Mouse (Mus musculus) limb, embryonic 13.5 days (tissue): ENCODE data around the gene Actl6a. TPM values are rescaled to one million over a fixed set of nuclear protein-coding genes. Genes with fewer than 3 reads are reported as not detected.
"Not testable (repeated sequence)": the region's sequence is repeated elsewhere in the genome, so short reads cannot be mapped to it uniquely, and the experiment has no call there.

ENCODE experiments used
- ATAC-seq: fragments of 200-750 bp; cut with Nextera tagmentation; 2 replicates; pipeline ENCODE4 v1.8.0; 2017; ENCODE audit warnings: low read depth, moderate number of reproducible peaks, moderate TSS enrichment; ENCODE audit not compliant: low FRiP score
- H3K27ac ChIP-seq: fragments of 300-500 bp; sonication (generic); 2 replicates; pipeline ENCODE4 v1.5.1; 2015; ENCODE audit warnings: inconsistent platforms, mild to moderate bottlenecking, moderate library complexity
- H3K27me3 ChIP-seq: fragments of 300-500 bp; sonication (generic); 2 replicates; pipeline ENCODE4 v1.6.1; 2015; ENCODE audit warnings: mild to moderate bottlenecking, inconsistent platforms
- H3K36me3 ChIP-seq: fragments of 300-500 bp; sonication (generic); 2 replicates; pipeline ENCODE4 v1.6.1; 2015; ENCODE audit warnings: inconsistent platforms, mild to moderate bottlenecking, moderate library complexity
- H3K4me1 ChIP-seq: fragments of 300-500 bp; sonication (generic); 2 replicates; pipeline ENCODE4 v1.6.1; 2015; ENCODE audit warnings: inconsistent platforms
- H3K4me2 ChIP-seq: fragments of 300-500 bp; sonication (generic); replicated peaks from 2 replicates; pipeline ENCODE4 v1.6.1; 2015; ENCODE audit warnings: inconsistent platforms, mild to moderate bottlenecking, moderate library complexity
- H3K4me3 ChIP-seq: fragments of 300-500 bp; sonication (generic); 2 replicates; pipeline ENCODE4 v1.5.1; 2015; ENCODE audit warnings: moderate library complexity, mild to moderate bottlenecking, inconsistent platforms
- H3K9ac ChIP-seq: fragments of 300-500 bp; sonication (generic); 2 replicates; pipeline ENCODE4 v1.6.1; 2015; ENCODE audit warnings: mild to moderate bottlenecking, inconsistent platforms
- H3K9me3 ChIP-seq: fragments of 300-500 bp; sonication (generic); 2 replicates; pipeline ENCODE4 v1.6.1; 2016; ENCODE audit warnings: inconsistent platforms
- WGBS: fragments of 180-500 bp; shearing (Covaris S2); methylation state at CpG from one replicate; pipeline ENCODE4 v1.1.7; 2015; 5-methylcytosine and 5-hydroxymethylcytosine counted together
- polyA plus RNA-seq: library from polyadenylated mRNA; unstranded; fragments of >200 nt; fragmentation: Nextera tagmentation; extraction: Ambion mirVana; gene quantifications from 2 replicates; pipeline ENCODE4 v1.2.1, GENCODE M21; 2015

The Actl6a gene
- polyA plus RNA-seq, 1 experiment from 2014 or later, result 167 TPM

DNA sequence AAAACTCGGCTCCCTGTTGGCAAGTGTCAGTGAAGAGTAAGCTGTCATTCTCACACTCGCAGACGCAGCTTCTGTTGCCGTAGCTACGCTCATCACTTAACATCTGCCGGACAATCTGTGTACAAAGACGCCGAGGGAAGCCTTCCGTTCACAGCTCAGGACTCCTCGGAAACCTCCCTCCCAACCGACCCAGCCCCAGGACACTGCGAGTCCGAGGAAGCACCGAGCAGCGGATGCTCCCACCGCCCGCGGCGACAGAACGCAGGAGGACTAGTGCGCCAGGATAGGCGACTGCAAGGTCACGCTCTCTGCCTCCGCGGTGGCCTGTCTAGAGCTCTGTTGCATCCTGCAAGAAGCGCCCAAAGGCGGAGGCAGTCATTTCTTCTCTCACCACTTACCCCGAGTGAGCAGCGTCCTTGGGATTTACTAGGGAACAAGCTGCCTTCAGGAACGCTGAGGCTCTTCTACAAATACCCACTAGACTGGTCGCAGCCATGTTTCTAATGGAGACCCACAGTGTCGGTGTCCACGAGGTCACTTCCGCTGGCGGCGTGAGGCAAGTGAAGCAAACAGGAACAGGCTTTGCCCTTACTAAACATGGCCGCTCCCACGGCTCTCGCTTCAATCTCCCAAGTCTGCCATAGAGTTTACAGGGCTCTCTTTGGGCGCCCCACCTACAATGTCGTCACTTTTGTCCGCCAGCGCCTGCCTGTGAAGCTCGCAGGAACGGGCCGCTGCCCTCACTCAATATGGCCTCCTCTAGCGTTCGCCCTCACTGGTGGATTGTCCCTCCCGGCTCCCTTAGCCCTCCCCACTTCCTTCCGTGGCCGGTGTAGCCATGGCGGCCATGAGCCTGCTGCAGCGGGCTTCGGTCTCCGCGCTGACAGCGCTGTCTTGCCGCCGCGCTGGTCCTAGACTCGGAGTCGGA, 30.4 kb downstream of the Actl6a start, which contains the start of gene Ndufb5:
Gene Ndufb5 (plus strand): TSS at position 747 of the 928 bp plus-strand sequence.
- no peaks in the 10 kb centered on the region for H3K9me3 ChIP-seq
- H3K4me3 ChIP-seq, result peak within 1 kb of the TSS; percentile 90
- peaks cover 37% of the 10 kb centered on the region for H3K36me3 ChIP-seq
- H3K4me2 ChIP-seq, result peak within 1 kb of the TSS; percentile 74
- H3K27ac ChIP-seq, result peak within 1 kb of the TSS; percentile 70; the same call in 1 of the 2 replicates
- peak within 1 kb of the TSS; percentile 90 for H3K9ac ChIP-seq
- H3K4me1 ChIP-seq, result peaks cover 19% of the 10 kb centered on the region
- no peaks in the 10 kb centered on the region for H3K27me3 ChIP-seq
- peak; percentile 98 for ATAC-seq
- under 1% methylated on average over 62 of the region's 62 CpGs for WGBS

DNA sequence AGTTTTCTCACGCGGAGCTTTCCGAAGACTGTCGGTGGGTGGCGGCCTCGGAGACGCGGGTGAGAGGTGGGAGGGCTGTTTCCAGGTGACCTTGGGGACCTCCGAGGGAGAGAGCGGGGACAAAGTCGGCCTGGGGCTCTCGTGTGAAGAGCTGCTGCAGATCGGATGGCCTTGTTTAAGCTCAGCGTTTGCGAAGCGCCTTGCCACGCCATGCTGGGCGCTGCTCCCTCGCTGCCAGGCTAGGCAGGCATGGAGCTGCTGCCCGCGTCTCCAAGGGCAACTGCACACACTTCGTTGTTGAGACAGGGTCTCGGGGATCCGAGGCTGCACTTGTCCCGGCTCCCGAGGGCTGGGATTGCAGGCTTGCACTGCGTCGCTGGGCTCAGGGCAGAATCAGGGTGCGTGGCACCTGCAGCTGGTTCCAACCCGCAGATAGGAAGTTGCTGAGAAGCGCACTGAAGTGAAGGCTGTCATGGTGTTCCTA, 31.1 kb downstream of the Actl6a start, which contains the start of gene Mrpl47:
Gene Mrpl47 (minus strand): TSS at position 434 of the 484 bp plus-strand sequence.
- H3K36me3 ChIP-seq, result peaks cover 35% of the 10 kb centered on the region
- peak within 1 kb of the TSS; percentile 74 for H3K4me2 ChIP-seq
- WGBS, result under 1% methylated on average over 31 of the region's 31 CpGs
- H3K27me3 ChIP-seq, result no peaks in the 10 kb centered on the region
- H3K9ac ChIP-seq, result peak within 1 kb of the TSS; percentile 90
- peak; percentile 58 for ATAC-seq
- no peaks in the 10 kb centered on the region for H3K9me3 ChIP-seq
- H3K4me3 ChIP-seq, result peak within 1 kb of the TSS; percentile 90
- peak within 1 kb of the TSS; percentile 70; the same call in 1 of the 2 replicates for H3K27ac ChIP-seq
- peaks cover 19% of the 10 kb centered on the region for H3K4me1 ChIP-seq

DNA sequence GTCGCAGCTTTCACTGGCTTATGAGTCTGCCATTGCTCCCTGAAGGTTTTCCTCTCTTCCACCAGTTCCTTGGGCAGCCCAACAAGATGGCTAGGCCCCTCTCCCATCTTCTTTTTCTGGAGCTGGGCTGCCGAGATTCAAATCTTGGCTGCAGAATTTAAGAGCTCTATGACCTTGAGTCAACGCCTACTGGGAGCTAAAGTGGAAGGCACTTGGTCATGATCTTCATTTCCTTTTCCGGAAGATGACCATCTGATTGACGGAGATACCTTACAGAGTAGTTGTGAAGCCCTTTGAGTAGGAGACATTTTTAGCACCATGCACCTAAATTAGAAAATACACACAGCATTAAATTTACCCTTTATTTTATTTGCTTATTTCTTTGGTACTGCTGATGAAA, 32.5 kb downstream of the Actl6a start:
- Histone ChIP-seq H3K9ac (no peak overlapping the region), H3K9me3 (no peaks in the 10 kb centered on the region), H3K4me2 (peak overlapping the region; percentile 74; the same call in 1 of the 2 replicates), H3K27ac (no peak overlapping the region), H3K4me3 (peak overlapping the region; percentile 90; the same call in 1 of the 2 replicates), H3K4me1 (peaks cover 19% of the 10 kb centered on the region), H3K36me3 (peaks cover 35% of the 10 kb centered on the region), H3K27me3 (no peaks in the 10 kb centered on the region)
- no peak for ATAC-seq
- WGBS, result 96% methylated on average over 5 of the region's 5 CpGs

DNA sequence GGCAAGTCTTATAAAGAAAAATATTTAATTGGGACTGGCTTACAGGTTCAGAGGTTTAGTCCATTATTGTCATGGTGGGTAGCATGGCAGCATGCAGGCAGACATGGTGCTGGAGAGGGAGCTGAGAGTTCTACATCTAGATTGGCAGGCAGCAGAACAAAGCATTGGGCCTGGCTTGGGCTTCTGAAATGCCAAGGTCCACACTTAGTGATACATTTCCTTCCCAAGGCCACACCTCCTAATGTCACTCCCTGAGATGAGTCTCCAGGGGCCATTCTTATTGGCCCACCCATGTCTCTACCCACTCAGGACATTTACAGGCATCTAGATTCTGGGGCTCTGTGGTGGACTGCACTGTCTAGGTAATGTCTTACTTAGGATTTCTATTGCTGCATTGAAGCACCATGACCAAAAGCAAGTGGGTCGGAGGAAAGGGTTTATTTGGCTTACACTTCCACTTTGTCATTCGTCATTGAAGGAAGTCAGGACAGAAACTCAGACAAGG, 36.2 kb downstream of the Actl6a start:
- no peaks in the 10 kb centered on the region for H3K27me3 ChIP-seq
- no peak overlapping the region for H3K9ac ChIP-seq
- H3K36me3 ChIP-seq, result peaks cover 60% of the 10 kb centered on the region
- H3K9me3 ChIP-seq, result no peaks in the 10 kb centered on the region
- no peak overlapping the region for H3K27ac ChIP-seq
- peaks cover 12% of the 10 kb centered on the region for H3K4me1 ChIP-seq
- H3K4me2 ChIP-seq, result no peak overlapping the region
- H3K4me3 ChIP-seq, result no peak overlapping the region
- 93% methylated on average over 2 of the region's 2 CpGs for WGBS
- no peak for ATAC-seq

DNA sequence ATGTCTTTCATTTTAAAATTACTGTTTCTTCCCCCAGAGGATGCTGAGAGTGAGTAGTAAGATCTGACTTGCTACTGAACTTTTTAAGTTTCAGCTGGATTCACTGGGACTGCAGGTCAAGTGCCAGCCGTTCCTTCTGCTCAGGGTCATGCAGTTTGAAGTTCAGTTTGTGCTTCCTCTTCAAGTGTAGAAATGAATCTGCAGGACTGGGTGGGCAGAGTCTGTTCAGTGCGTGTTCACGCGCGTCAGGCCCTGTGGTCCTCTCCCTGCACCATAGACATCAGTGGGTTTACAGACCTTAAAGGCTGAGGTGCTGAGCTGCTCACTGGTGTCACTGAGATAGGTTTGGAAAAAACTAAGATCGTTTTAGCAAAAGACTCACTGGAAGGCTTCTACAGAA, 38.9 kb downstream of the Actl6a start:
- 91% methylated on average over 6 of the region's 6 CpGs for WGBS
- Histone ChIP-seq H3K4me2 (no peak overlapping the region), H3K27ac (no peak overlapping the region), H3K36me3 (peaks cover 76% of the 10 kb centered on the region), H3K27me3 (no peaks in the 10 kb centered on the region), H3K4me3 (no peak overlapping the region), H3K9me3 (no peaks in the 10 kb centered on the region), H3K9ac (no peak overlapping the region), H3K4me1 (no peaks in the 10 kb centered on the region)
- ATAC-seq, result no peak

DNA sequence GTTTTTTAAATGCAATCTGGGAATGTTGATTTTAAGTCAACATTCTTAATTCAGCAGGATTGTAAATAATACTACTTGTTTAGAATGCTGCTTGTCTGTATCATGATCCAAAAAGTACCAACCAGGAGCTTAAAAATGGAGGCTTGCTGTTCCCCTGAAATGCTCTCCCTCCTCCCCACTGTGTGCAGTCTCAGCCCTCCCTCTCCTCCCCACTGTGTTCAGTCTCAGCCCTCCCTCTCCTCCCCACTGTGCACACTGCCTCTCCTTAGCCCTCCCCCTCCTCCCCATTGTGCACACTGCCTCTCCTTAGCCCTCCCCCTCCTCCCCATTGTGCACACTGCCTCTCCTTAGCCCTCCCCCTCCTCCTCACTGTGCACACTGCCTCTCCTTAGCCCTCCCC, 39.3 kb downstream of the Actl6a start:
- not testable (repeated sequence) for H3K4me3 ChIP-seq, H3K27me3 ChIP-seq, H3K4me1 ChIP-seq, H3K4me2 ChIP-seq, H3K9me3 ChIP-seq, ATAC-seq, H3K27ac ChIP-seq, H3K9ac ChIP-seq
- peaks cover 80% of the 10 kb centered on the region for H3K36me3 ChIP-seq

DNA sequence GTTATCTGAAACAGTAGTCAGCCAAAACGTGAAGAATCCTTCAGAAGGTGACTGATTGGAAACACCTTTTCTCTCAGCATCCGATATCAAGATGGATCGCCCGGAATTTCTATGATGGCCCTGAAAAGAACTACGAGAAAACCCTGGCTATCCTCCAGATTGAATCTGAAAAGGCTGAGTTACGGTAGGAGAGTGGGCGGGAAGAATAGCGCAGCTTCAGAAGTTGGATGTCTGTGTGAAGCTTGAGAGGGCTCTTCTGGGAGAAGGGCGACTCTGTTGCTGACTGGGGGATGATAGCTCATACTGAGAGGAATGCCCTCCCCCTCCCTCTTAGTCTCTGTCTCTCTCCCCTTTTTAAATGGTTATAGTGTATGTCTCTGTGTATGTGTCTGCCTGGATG, 42.3 kb downstream of the Actl6a start:
- H3K27ac ChIP-seq, result no peak overlapping the region
- no peak overlapping the region for H3K4me3 ChIP-seq
- peaks cover 84% of the 10 kb centered on the region for H3K36me3 ChIP-seq
- H3K27me3 ChIP-seq, result no peaks in the 10 kb centered on the region
- no peak overlapping the region for H3K4me2 ChIP-seq
- no peaks in the 10 kb centered on the region for H3K4me1 ChIP-seq
- 89% methylated on average over 9 of the region's 9 CpGs for WGBS
- no peaks in the 10 kb centered on the region for H3K9me3 ChIP-seq
- ATAC-seq, result no peak
- no peak overlapping the region for H3K9ac ChIP-seq

DNA sequence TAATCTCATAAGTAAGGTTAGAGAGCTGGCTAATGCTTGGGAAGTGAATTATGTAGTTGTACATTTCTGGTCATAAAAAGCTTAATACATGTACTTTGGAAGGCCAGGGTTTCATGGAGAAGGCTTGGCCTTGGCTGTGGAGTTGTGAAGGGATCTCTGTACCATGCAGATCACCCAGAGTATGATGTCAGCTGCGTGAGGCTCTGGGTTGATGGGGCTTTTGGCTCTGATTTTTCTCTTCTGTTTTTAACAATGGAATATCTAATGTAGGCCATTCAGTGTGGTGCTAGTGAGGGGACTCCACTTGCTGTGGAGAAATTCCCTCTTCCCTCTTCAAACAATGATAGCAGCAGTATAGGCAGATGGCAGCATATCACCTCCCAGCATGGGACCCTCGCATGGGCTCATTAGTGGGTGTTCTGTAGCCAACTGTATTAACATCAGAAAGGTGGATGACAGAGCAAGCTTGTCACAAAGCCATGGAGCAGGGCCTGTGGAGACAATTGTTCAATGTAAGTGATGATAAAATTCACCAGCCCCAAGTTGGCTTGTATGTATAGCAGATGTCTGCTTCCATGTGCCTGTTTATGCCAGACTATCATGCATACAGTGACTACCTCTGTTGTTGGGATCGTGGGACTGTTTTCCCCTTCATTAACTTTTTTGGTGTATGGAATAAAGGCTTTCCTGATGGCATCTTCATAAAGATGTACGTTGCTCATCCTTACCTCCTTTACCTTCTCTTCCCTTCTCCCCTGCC, 43.9 kb downstream of the Actl6a start:
- no peaks in the 10 kb centered on the region for H3K4me1 ChIP-seq
- peaks cover 83% of the 10 kb centered on the region for H3K36me3 ChIP-seq
- 93% methylated on average over 4 of the region's 4 CpGs for WGBS
- H3K27ac ChIP-seq, result no peak overlapping the region
- no peaks in the 10 kb centered on the region for H3K9me3 ChIP-seq
- ATAC-seq, result no peak
- H3K4me3 ChIP-seq, result no peak overlapping the region
- H3K27me3 ChIP-seq, result no peaks in the 10 kb centered on the region
- no peak overlapping the region for H3K9ac ChIP-seq
- no peak overlapping the region for H3K4me2 ChIP-seq

DNA sequence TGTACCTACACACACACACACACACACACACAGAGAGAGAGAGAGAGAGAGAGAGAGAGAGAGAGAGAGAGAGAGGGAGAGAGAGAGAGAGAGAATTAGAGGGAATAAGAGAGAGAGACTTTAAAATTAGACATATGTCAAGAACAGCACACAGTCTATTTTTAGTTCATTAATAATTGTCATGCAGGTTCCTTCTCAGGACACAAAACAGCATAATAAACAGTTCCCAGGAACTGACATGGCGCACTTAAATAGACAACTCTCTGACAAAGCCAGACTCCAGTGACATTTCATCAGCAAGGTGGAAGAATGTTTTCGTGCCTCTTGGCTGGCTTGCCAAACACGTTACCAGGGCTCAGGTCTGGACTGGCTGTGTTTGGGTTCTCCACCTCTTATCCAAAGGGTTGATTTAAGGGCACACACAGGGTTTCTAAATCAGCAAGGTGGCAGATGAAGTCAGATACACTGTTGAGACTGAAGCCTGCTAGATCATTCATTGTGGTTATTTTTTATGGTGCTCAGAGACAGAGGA, 48.4 kb downstream of the Actl6a start:
- ATAC-seq, result no peak
- Histone ChIP-seq H3K4me1 (no peaks in the 10 kb centered on the region), H3K9me3 (no peaks in the 10 kb centered on the region), H3K27ac (no peak overlapping the region), H3K27me3 (no peaks in the 10 kb centered on the region), H3K36me3 (peaks cover 55% of the 10 kb centered on the region), H3K4me2 (no peak overlapping the region), H3K9ac (no peak overlapping the region), H3K4me3 (no peak overlapping the region)
- 91% methylated on average over 3 of the region's 3 CpGs for WGBS

DNA sequence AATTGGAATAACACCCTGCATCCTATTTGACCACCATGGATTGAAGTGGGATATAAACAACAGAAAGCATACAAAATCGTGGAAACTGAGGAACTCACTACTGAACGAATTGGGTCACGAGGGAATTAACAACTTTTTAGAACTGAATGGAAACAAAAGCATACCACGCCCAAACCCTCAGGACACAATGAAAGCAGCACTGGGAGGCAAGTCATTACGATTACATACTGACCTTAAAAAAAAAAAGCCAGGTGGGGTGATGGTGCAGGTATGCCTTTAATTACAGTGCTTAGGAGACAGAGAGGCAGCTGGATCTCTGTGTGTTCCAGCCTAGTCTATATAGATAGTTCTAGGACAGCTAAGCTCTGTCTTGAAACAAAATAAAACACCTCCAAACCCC, 53.1 kb downstream of the Actl6a start:
- no peaks in the 10 kb centered on the region for H3K9me3 ChIP-seq
- ATAC-seq, result no peak
- no peak overlapping the region for H3K9ac ChIP-seq
- WGBS, result 72% methylated on average over 5 of the region's 5 CpGs
- H3K4me3 ChIP-seq, result no peak overlapping the region
- peaks cover 11% of the 10 kb centered on the region; the same call in 1 of the 2 replicates for H3K36me3 ChIP-seq
- H3K4me1 ChIP-seq, result no peaks in the 10 kb centered on the region
- H3K27me3 ChIP-seq, result no peaks in the 10 kb centered on the region
- no peak overlapping the region for H3K4me2 ChIP-seq
- H3K27ac ChIP-seq, result no peak overlapping the region

DNA sequence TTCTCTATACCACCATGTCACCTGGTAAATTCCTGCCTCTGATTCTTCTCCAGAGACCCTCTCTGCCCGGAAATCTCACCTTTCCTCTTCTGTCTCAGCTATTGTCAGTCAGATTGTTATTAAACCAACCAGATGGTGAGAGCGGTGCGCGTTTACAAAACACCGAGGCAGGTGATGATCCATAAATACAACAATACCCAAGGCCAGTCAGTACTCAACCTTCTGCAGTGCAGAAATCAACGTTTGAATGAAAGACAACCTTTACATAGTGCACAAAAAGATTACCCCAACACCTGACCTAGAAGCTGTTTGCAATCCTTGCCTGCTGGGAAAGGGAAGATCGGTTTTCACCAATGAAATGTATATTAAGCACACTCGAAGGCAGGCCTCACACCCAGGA, 56.9 kb downstream of the Actl6a start:
- WGBS, result 55% methylated on average over 8 of the region's 8 CpGs
- Histone ChIP-seq H3K4me2 (no peak overlapping the region), H3K27ac (no peak overlapping the region)

More for the DNA sequence above, 56.9 kb downstream of the Actl6a start:
- ATAC-seq, result no peak
- H3K27me3 ChIP-seq, result no peaks in the 10 kb centered on the region
- H3K9ac ChIP-seq, result no peak overlapping the region
- H3K4me1 ChIP-seq, result no peaks in the 10 kb centered on the region
- H3K9me3 ChIP-seq, result no peaks in the 10 kb centered on the region
- no peak overlapping the region for H3K4me3 ChIP-seq
- H3K36me3 ChIP-seq, result no peaks in the 10 kb centered on the region
